Mouse (Mus musculus): Measurements from ENCODE around the gene Isg20.
A peak's percentile ranks its signal among the peaks of the same experiment; 100 is the strongest.

The Isg20 gene

GRCm38 (mm10) chr7:78911209-78911608 lies 2.0 kb upstream of the Isg20 start:
- H3K36me3 ChIP-seq (ENCODE audit: insufficient read depth, low read length): peaks cover 39% of the 10 kb centered on the region
- H3K4me3 ChIP-seq (replicated peaks; ENCODE audit: low read length): no peak overlapping the region
- peaks cover 79% of the 10 kb centered on the region for H3K4me1 ChIP-seq (replicated peaks; ENCODE audit: low read depth, low read length)
- TF ChIP-seq POU5F1 (IDR thresholded peaks at IDR 0.05; ENCODE audit: borderline replicate concordance, low read length) (no peak), CTCF (conservative IDR thresholded peaks at IDR 0.05; ENCODE audit: low read length) (no peak)
- no peaks in the 10 kb centered on the region for H3K9me3 ChIP-seq (ENCODE audit: low read length)
- H3K27me3 ChIP-seq (ENCODE audit: insufficient read depth, low read length): peaks cover 28% of the 10 kb centered on the region

- peaks cover 68% of the 10 kb centered on the region for H3K4me1 ChIP-seq (replicated peaks; ENCODE audit: low read depth, low read length)
- peaks cover 27% of the 10 kb centered on the region for H3K36me3 ChIP-seq (ENCODE audit: insufficient read depth, low read length)
- H3K4me3 ChIP-seq (replicated peaks; ENCODE audit: low read length): peak overlapping the region; percentile 45
- H3K9me3 ChIP-seq (ENCODE audit: low read length): no peaks in the 10 kb centered on the region
- H3K27me3 ChIP-seq (ENCODE audit: insufficient read depth, low read length): peaks cover 37% of the 10 kb centered on the region
- TF ChIP-seq NANOG (IDR thresholded peaks at IDR 0.05; ENCODE audit: borderline replicate concordance, low read length) (no peak), POU5F1 (IDR thresholded peaks at IDR 0.05; ENCODE audit: borderline replicate concordance, low read length) (no peak), CTCF (conservative IDR thresholded peaks at IDR 0.05; ENCODE audit: low read length) (no peak)
Observed at GRCm38 (mm10) chr7:78912253-78912973, 811 bp upstream of the Isg20 start.

GRCm38 (mm10) chr7:78913649-78914544 lies 673 bp downstream of the Isg20 start:
- Histone ChIP-seq H3K4me1 (replicated peaks; ENCODE audit: low read depth, low read length) (peaks cover 74% of the 10 kb centered on the region), H3K27me3 (ENCODE audit: insufficient read depth, low read length) (peaks cover 37% of the 10 kb centered on the region), H3K4me3 (replicated peaks; ENCODE audit: low read length) (no peak overlapping the region), H3K9me3 (ENCODE audit: low read length) (no peaks in the 10 kb centered on the region), H3K36me3 (ENCODE audit: insufficient read depth, low read length) (peaks cover 17% of the 10 kb centered on the region)
- no peak for TF ChIP-seq POU5F1 (IDR thresholded peaks at IDR 0.05; ENCODE audit: borderline replicate concordance, low read length)
- TF ChIP-seq NANOG (IDR thresholded peaks at IDR 0.05; ENCODE audit: borderline replicate concordance, low read length): no peak
- no peak for TF ChIP-seq CTCF (conservative IDR thresholded peaks at IDR 0.05; ENCODE audit: low read length)

- Histone ChIP-seq H3K9me3 (ENCODE audit: low read length) (no peaks in the 10 kb centered on the region), H3K4me1 (replicated peaks; ENCODE audit: low read depth, low read length) (peaks cover 74% of the 10 kb centered on the region), H3K36me3 (ENCODE audit: insufficient read depth, low read length) (peaks cover 11% of the 10 kb centered on the region), H3K27me3 (ENCODE audit: insufficient read depth, low read length) (peaks cover 37% of the 10 kb centered on the region), H3K4me3 (replicated peaks; ENCODE audit: low read length) (no peak overlapping the region)
- TF ChIP-seq CTCF (conservative IDR thresholded peaks at IDR 0.05; ENCODE audit: low read length) (no peak), NANOG (IDR thresholded peaks at IDR 0.05; ENCODE audit: borderline replicate concordance, low read length) (no peak), POU5F1 (IDR thresholded peaks at IDR 0.05; ENCODE audit: borderline replicate concordance, low read length) (no peak)
Observed at GRCm38 (mm10) chr7:78914545-78914845, 1.3 kb downstream of the Isg20 start.

- Histone ChIP-seq H3K9me3 (ENCODE audit: low read length) (no peaks in the 10 kb centered on the region), H3K27me3 (ENCODE audit: insufficient read depth, low read length) (peaks cover 37% of the 10 kb centered on the region), H3K36me3 (ENCODE audit: insufficient read depth, low read length) (peaks cover 6% of the 10 kb centered on the region), H3K4me3 (replicated peaks; ENCODE audit: low read length) (0 out of 2 replicates have a peak overlapping the region, but pooled peaks have one; percentile 23), H3K4me1 (replicated peaks; ENCODE audit: low read depth, low read length) (peaks cover 74% of the 10 kb centered on the region)
- no peak for TF ChIP-seq POU5F1 (IDR thresholded peaks at IDR 0.05; ENCODE audit: borderline replicate concordance, low read length)
- no peak for TF ChIP-seq CTCF (conservative IDR thresholded peaks at IDR 0.05; ENCODE audit: low read length)
- no peak for TF ChIP-seq NANOG (IDR thresholded peaks at IDR 0.05; ENCODE audit: borderline replicate concordance, low read length)
Observed at GRCm38 (mm10) chr7:78914896-78915510, 1.8 kb downstream of the Isg20 start.

- Histone ChIP-seq H3K36me3 (ENCODE audit: insufficient read depth, low read length) (no peaks in the 10 kb centered on the region), H3K27me3 (ENCODE audit: insufficient read depth, low read length) (peaks cover 39% of the 10 kb centered on the region), H3K4me3 (replicated peaks; ENCODE audit: low read length) (peak overlapping the region; percentile 7; the same call in 1 of the 2 replicates), H3K9me3 (ENCODE audit: low read length) (no peaks in the 10 kb centered on the region), H3K4me1 (replicated peaks; ENCODE audit: low read depth, low read length) (peaks cover 43% of the 10 kb centered on the region)
- TF ChIP-seq NANOG (IDR thresholded peaks at IDR 0.05; ENCODE audit: borderline replicate concordance, low read length) (peak; percentile 30; the same call in 1 of the 2 replicates), CTCF (conservative IDR thresholded peaks at IDR 0.05; ENCODE audit: low read length) (no peak)
Observed at GRCm38 (mm10) chr7:78918686-78919085, 5.5 kb downstream of the Isg20 start.

- Histone ChIP-seq H3K4me3 (replicated peaks; ENCODE audit: low read length) (no peak overlapping the region), H3K36me3 (ENCODE audit: insufficient read depth, low read length) (no peaks in the 10 kb centered on the region), H3K9me3 (ENCODE audit: low read length) (no peaks in the 10 kb centered on the region), H3K27me3 (ENCODE audit: insufficient read depth, low read length) (peaks cover 36% of the 10 kb centered on the region), H3K4me1 (replicated peaks; ENCODE audit: low read depth, low read length) (peaks cover 39% of the 10 kb centered on the region)
- TF ChIP-seq CTCF (conservative IDR thresholded peaks at IDR 0.05; ENCODE audit: low read length) (no peak), NANOG (IDR thresholded peaks at IDR 0.05; ENCODE audit: borderline replicate concordance, low read length) (no peak), POU5F1 (IDR thresholded peaks at IDR 0.05; ENCODE audit: borderline replicate concordance, low read length) (no peak)
Observed at GRCm38 (mm10) chr7:78922506-78922905, 9.3 kb downstream of the Isg20 start.

GRCm38 (mm10) chr7:78924300-78924699 lies 11.1 kb downstream of the Isg20 start:
- TF ChIP-seq NANOG (IDR thresholded peaks at IDR 0.05; ENCODE audit: borderline replicate concordance, low read length) (no peak), CTCF (conservative IDR thresholded peaks at IDR 0.05; ENCODE audit: low read length) (peak; percentile 86)

More at GRCm38 (mm10) chr7:78924300-78924699, 11.1 kb downstream of the Isg20 start:
- H3K4me1 ChIP-seq (replicated peaks; ENCODE audit: low read depth, low read length): peaks cover 22% of the 10 kb centered on the region
- H3K36me3 ChIP-seq (ENCODE audit: insufficient read depth, low read length): no peaks in the 10 kb centered on the region
- H3K9me3 ChIP-seq (ENCODE audit: low read length): no peaks in the 10 kb centered on the region
- peaks cover 36% of the 10 kb centered on the region for H3K27me3 ChIP-seq (ENCODE audit: insufficient read depth, low read length)
- H3K4me3 ChIP-seq (replicated peaks; ENCODE audit: low read length): no peak overlapping the region

Measured in E14TG2a.4 (cell line).